Mouse (Mus musculus) lung, embryonic 14.5 days (tissue): ENCODE measurements around the gene 4933402E13Rik. TPM values are rescaled to one million over a fixed set of nuclear protein-coding genes. Genes with fewer than 3 reads are reported as not detected.

Experiments used
- ATAC-seq: fragments of 200-750 bp; cut with Nextera tagmentation; 2 replicates; pipeline ENCODE4 v1.8.0; 2017; ENCODE audit warnings: mild to moderate bottlenecking, moderate TSS enrichment, moderate library complexity; ENCODE audit not compliant: insufficient read depth
- DNase-seq: peaks from one replicate; pipeline ENCODE4 v3.0.0-alpha.2; 2015
- H3K27ac ChIP-seq: fragments of 300-500 bp; sonication (generic); 2 replicates; pipeline ENCODE4 v1.5.1; 2014; ENCODE audit warnings: low read depth, mild to moderate bottlenecking, moderate library complexity
- H3K27me3 ChIP-seq: fragments of 300-500 bp; sonication (generic); 2 replicates; pipeline ENCODE4 v1.6.1; 2014; ENCODE audit warnings: low read length, control low read depth; ENCODE audit not compliant: insufficient read depth
- H3K36me3 ChIP-seq: fragments of 300-500 bp; sonication (generic); 2 replicates; pipeline ENCODE4 v1.6.1; 2014; ENCODE audit warnings: control low read depth; ENCODE audit not compliant: insufficient read depth
- H3K4me1 ChIP-seq: fragments of 300-500 bp; sonication (generic); 2 replicates; pipeline ENCODE4 v1.6.1; 2014; ENCODE audit warnings: antibody characterized with exemption, control low read depth; ENCODE audit not compliant: insufficient read depth
- H3K4me2 ChIP-seq: fragments of 300-500 bp; sonication (generic); 2 replicates; pipeline ENCODE4 v1.6.1; 2014; ENCODE audit warnings: mild to moderate bottlenecking
- H3K4me3 ChIP-seq: fragments of 300-500 bp; sonication (generic); 2 replicates; pipeline ENCODE4 v1.5.1; 2014; ENCODE audit warnings: low read depth, low read length
- H3K9ac ChIP-seq: fragments of 300-500 bp; sonication (generic); 2 replicates; pipeline ENCODE4 v1.6.1; 2014
- H3K9me3 ChIP-seq: fragments of 300-500 bp; sonication (generic); 2 replicates; pipeline ENCODE4 v1.6.1; 2016; ENCODE audit warnings: low read depth, low read length, control low read depth
- CTCF ChIP-seq: IDR thresholded peaks from 2 replicates; pipeline ENCODE4 v1.5.1; 2016; ENCODE audit warnings: antibody characterized with exemption, low read depth
- WGBS: fragments of 180-500 bp; shearing (Covaris S2); extraction: QIAGEN DNeasy Blood & Tissue Kit; methylation state at CpG from one replicate; pipeline ENCODE4 v1.1.7; 2014; 5-methylcytosine and 5-hydroxymethylcytosine counted together
- polyA plus RNA-seq: library from polyadenylated mRNA; unstranded; fragments of >200 nt; fragmentation: Nextera tagmentation; extraction: Ambion mirVana; gene quantifications from 2 replicates; pipeline ENCODE4 v1.2.1, GENCODE M21; 2014

4933402E13Rik gene
- not detected in 2 replicates for polyA plus RNA-seq

DNA sequence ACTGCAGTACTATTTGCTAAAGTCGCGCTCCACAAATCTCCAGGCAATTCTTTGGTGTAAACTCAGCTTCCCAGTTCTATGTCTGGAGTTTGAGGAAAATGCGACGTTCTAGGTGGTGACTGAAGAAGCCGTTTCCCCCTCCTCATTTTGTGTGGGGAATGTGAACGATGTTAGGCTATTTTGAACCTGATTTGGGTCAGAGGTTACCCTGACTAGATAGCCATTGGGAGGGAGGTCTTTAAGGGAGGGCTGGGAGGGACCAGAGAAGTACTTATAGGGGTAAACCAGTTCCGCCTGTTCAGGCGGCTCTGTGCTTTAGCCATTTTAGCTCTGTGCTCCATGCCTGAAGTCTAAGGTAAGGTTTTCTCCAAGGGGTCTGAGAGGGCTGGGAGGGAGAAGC, at the start of gene 4933402E13Rik:
Gene 4933402E13Rik (plus strand): TSS at position 301 of the 400 bp plus-strand sequence.
- no peaks in the 10 kb centered on the region for H3K27me3 ChIP-seq
- TF ChIP-seq CTCF, result no peak
- ATAC-seq, result no peak
- H3K9ac ChIP-seq, result no peak within 1 kb of the TSS
- H3K4me1 ChIP-seq, result no peaks in the 10 kb centered on the region
- H3K4me3 ChIP-seq, result no peak within 1 kb of the TSS
- 86% methylated on average over 8 of the region's 8 CpGs for WGBS
- no peak within 1 kb of the TSS for H3K4me2 ChIP-seq
- H3K27ac ChIP-seq, result no peak within 1 kb of the TSS
- no peaks in the 10 kb centered on the region for H3K9me3 ChIP-seq
- no peaks in the 10 kb centered on the region for H3K36me3 ChIP-seq
- no peak for DNase-seq

Other genes with a start within 250 kb of the 4933402E13Rik start
- not detected in 2 replicates for gene 4931400O07Rik, start 184.5 kb downstream of the 4933402E13Rik start, polyA plus RNA-seq